Mouse (Mus musculus): ENCODE data around the gene Fry. TPM values are rescaled to one million over a fixed set of nuclear protein-coding genes. Genes with fewer than 3 reads are reported as not detected.

Gene Fry
- total and polyA plus RNA-seq, 3 experiments, result 1.9 to 2.3 TPM; not detected in 1

- peaks cover 0 to 25% of the 10 kb centered on the region in 2 experiments; a peak in 3 of 4 replicates for H3K4me1 ChIP-seq (ENCODE audit: control insufficient read depth in 1 of 2, insufficient read depth in 2 of 2, low read length in 2 of 2)
- peak; percentile 65 for DNase-seq (ENCODE audit: low read depth, low spot score)
- H3K79me2 ChIP-seq (ENCODE audit: control insufficient read depth, insufficient read depth, low read length, poor library complexity), result no peaks in the 10 kb centered on the region
- peaks cover 0 to 19% of the 10 kb centered on the region in 2 experiments; a peak in 2 of 4 replicates for H3K36me3 ChIP-seq (ENCODE audit: control insufficient read depth in 1 of 2, insufficient read depth in 2 of 2, low read length in 2 of 2)
- no peak overlapping the region for H3K27ac ChIP-seq (ENCODE audit: control insufficient read depth, low read depth, low read length)
- no peak overlapping the region for H3K9ac ChIP-seq (ENCODE audit: control insufficient read depth, low read depth, low read length, poor library complexity, severe bottlenecking)
- TF ChIP-seq NELFE (IDR thresholded peaks at IDR 0.05; ENCODE audit: low read depth, low read length) (no peak), ETS1 (IDR thresholded peaks at IDR 0.05; ENCODE audit: low read depth, low read length) (no peak), MAX (IDR thresholded peaks at IDR 0.05; ENCODE audit: low read length) (no peak), USF1 (IDR thresholded peaks at IDR 0.05; ENCODE audit: low read depth, low read length) (no peak), CHD1 (IDR thresholded peaks at IDR 0.05; ENCODE audit: low read depth, low read length) (no peak), E2F4 (IDR thresholded peaks at IDR 0.05; ENCODE audit: borderline replicate concordance, low read depth, low read length) (no peak), POLR2AphosphoS2 (IDR thresholded peaks at IDR 0.05; ENCODE audit: low read length) (no peak), CTCF (IDR thresholded peaks at IDR 0.05 in 2 of 3, conservative IDR thresholded peaks at IDR 0.05 in 1 of 3; ENCODE audit: control insufficient read depth in 1 of 3, insufficient read depth in 1 of 3, low read depth in 2 of 3, low read length in 3 of 3, poor library complexity in 1 of 3, severe bottlenecking in 1 of 3) (peak; percentile 53 to 69 (median 56)), SMC3 (IDR thresholded peaks at IDR 0.05; ENCODE audit: low read depth, low read length) (0 out of 2 replicates have a peak, but pooled peaks have one; percentile 11), MEF2A (IDR thresholded peaks at IDR 0.05; ENCODE audit: extremely low read depth, insufficient replicate concordance, low read depth, low read length, poor library complexity, severe bottlenecking) (no peak), MXI1 (IDR thresholded peaks at IDR 0.05; ENCODE audit: low read depth, low read length) (no peak), ZNF384 (IDR thresholded peaks at IDR 0.05; ENCODE audit: low read depth, low read length) (no peak)
- H3K9me3 ChIP-seq (replicated peaks; ENCODE audit: insufficient read depth, low read length), result no peaks in the 10 kb centered on the region
- no peaks in the 10 kb centered on the region for H3K27me3 ChIP-seq (ENCODE audit: control insufficient read depth in 1 of 2, insufficient read depth in 2 of 2, low read length in 2 of 2)
- no peak overlapping the region for H3K4me3 ChIP-seq (ENCODE audit: control insufficient read depth in 1 of 2, insufficient read depth in 1 of 2, low read depth in 2 of 2, low read length in 2 of 2)
These were observed 19.5 kb downstream of the Fry start for GRCm38 (mm10) chr5:150137772-150138451.

DNA sequence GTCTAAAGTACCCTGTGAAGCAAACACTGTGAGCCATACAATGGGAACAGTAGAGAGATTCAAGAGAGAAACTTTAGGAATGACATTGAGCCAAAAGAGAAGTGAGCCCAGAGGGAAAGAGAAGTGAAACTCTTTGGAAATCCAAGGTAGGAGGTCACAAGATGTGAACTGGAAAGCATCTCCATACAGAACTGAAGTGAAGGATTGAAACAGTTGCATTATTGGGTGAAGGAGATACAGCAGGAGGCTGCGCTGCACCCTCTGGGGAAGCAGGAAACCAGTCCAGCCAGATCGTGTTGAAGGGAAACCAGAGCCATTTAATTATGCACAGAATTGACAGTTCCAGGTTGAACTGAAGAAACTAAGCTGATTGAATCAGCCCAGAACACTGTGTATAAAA lies 22.1 kb downstream of the Fry start:
- TF ChIP-seq TCF12 (IDR thresholded peaks at IDR 0.05; ENCODE audit: low read depth, low read length), result no peak
- no peak for TF ChIP-seq KAT2A (conservative IDR thresholded peaks at IDR 0.05; ENCODE audit: low read depth, low read length)
- TF ChIP-seq UBTF (IDR thresholded peaks at IDR 0.05; ENCODE audit: borderline replicate concordance, insufficient read depth, low read depth, low read length), result no peak
- TF ChIP-seq POLR2AphosphoS5 (IDR thresholded peaks at IDR 0.05; ENCODE audit: borderline replicate concordance, low read depth, low read length), result no peak
- no peak for TF ChIP-seq SMC3 (IDR thresholded peaks at IDR 0.05; ENCODE audit: low read depth, low read length)
- no peak for TF ChIP-seq EP300 (IDR thresholded peaks at IDR 0.05; ENCODE audit: low read depth in 1 of 2, low read length in 2 of 2)
- Histone ChIP-seq H3K27ac (ENCODE audit: control insufficient read depth, low read depth, low read length) (no peak overlapping the region), H3K9me3 (replicated peaks; ENCODE audit: insufficient read depth, low read length) (no peaks in the 10 kb centered on the region)

More for the DNA sequence above, 22.1 kb downstream of the Fry start:
- Histone ChIP-seq H3K79me2 (ENCODE audit: control insufficient read depth, insufficient read depth, low read length, poor library complexity) (no peaks in the 10 kb centered on the region), H3K27me3 (ENCODE audit: control insufficient read depth in 1 of 2, insufficient read depth in 2 of 2, low read length in 2 of 2) (no peaks in the 10 kb centered on the region), H3K4me3 (ENCODE audit: control insufficient read depth in 1 of 2, insufficient read depth in 1 of 2, low read depth in 2 of 2, low read length in 2 of 2) (no peak overlapping the region), H3K36me3 (ENCODE audit: control insufficient read depth in 1 of 2, insufficient read depth in 2 of 2, low read length in 2 of 2) (peaks cover 0 to 9% of the 10 kb centered on the region in 2 experiments; a peak in 2 of 4 replicates), H3K4me1 (ENCODE audit: control insufficient read depth in 1 of 2, insufficient read depth in 2 of 2, low read length in 2 of 2) (peaks cover 0 to 13% of the 10 kb centered on the region in 2 experiments; a peak in 2 of 4 replicates), H3K9ac (ENCODE audit: control insufficient read depth, low read depth, low read length, poor library complexity, severe bottlenecking) (no peak overlapping the region)
- DNase-seq (ENCODE audit: low read depth, low spot score), result no peak
